Mouse (Mus musculus) liver, postnatal 0 days (tissue): ENCODE data around the gene Atg9a. TPM values are rescaled to one million over a fixed set of nuclear protein-coding genes. Genes with fewer than 3 reads are reported as not detected.

Source experiments
- ATAC-seq: fragments of 200-750 bp; cut with Nextera tagmentation; 2 replicates; pipeline ENCODE4 v1.8.0; 2017; ENCODE audit warnings: mild to moderate bottlenecking, moderate library complexity
- DNase-seq: peaks from one replicate; pipeline ENCODE4 v3.0.0-alpha.2; 2016
- H3K27ac ChIP-seq: fragments of 300-500 bp; sonication (generic); 2 replicates; pipeline ENCODE4 v1.5.1; 2014; ENCODE audit warnings: antibody characterized with exemption, moderate library complexity, mild to moderate bottlenecking, low read depth
- H3K27me3 ChIP-seq: fragments of 300-500 bp; sonication (generic); 2 replicates; pipeline ENCODE4 v1.6.1; 2014; ENCODE audit warnings: low read length, control low read depth, mixed read lengths; ENCODE audit not compliant: insufficient read depth
- H3K36me3 ChIP-seq: fragments of 300-500 bp; sonication (generic); replicated peaks from 2 replicates; pipeline ENCODE4 v1.6.1; 2014; ENCODE audit warnings: mild to moderate bottlenecking, control low read depth, low read length, moderate library complexity, mixed read lengths; ENCODE audit not compliant: insufficient read depth
- H3K4me1 ChIP-seq: fragments of 300-500 bp; sonication (generic); 2 replicates; pipeline ENCODE4 v1.6.1; 2014; ENCODE audit warnings: antibody characterized with exemption, mild to moderate bottlenecking, control low read depth; ENCODE audit not compliant: insufficient read depth
- H3K4me2 ChIP-seq: fragments of 300-500 bp; sonication (generic); 2 replicates; pipeline ENCODE4 v1.6.1; 2014; ENCODE audit warnings: low read depth, mild to moderate bottlenecking, low read length, moderate library complexity, mixed read lengths
- H3K4me3 ChIP-seq: fragments of 300-500 bp; sonication (generic); 2 replicates; pipeline ENCODE4 v1.5.1; 2014; ENCODE audit warnings: low read depth, low read length
- H3K9ac ChIP-seq: fragments of 300-500 bp; sonication (generic); replicated peaks from 2 replicates; pipeline ENCODE4 v1.6.1; 2014; ENCODE audit warnings: mild to moderate bottlenecking, moderate library complexity
- H3K9me3 ChIP-seq: fragments of 300-500 bp; sonication (generic); 2 replicates; pipeline ENCODE4 v1.6.1; 2016; ENCODE audit warnings: mild to moderate bottlenecking, control low read depth, low read length, mixed read lengths
- CTCF ChIP-seq: sonication (generic); IDR thresholded peaks from 2 replicates; pipeline ENCODE4 v1.5.1; 2016; ENCODE audit warnings: antibody characterized with exemption, low read depth
- EP300 ChIP-seq: IDR thresholded peaks from 2 replicates; pipeline ENCODE4 v1.6.1; 2016; ENCODE audit warnings: antibody characterized with exemption, low read depth, mild to moderate bottlenecking
- WGBS: fragments of 180-500 bp; shearing (Covaris S2); extraction: QIAGEN DNeasy Blood & Tissue Kit; methylation state at CpG from one replicate; pipeline ENCODE4 v1.1.7; 2014; ENCODE audit not compliant: insufficient replicate concordance; 5-methylcytosine and 5-hydroxymethylcytosine counted together
- polyA plus RNA-seq: library from polyadenylated mRNA; unstranded; fragments of >200 nt; fragmentation: Nextera tagmentation; extraction: Ambion mirVana; gene quantifications from 2 replicates; pipeline ENCODE4 v1.2.1, GENCODE M21; 2015

The Atg9a gene
- polyA plus RNA-seq, 1 experiment from 2014 or later: 17.8 TPM

GRCm38 (mm10) chr1:75225473-75225872 lies 33.5 kb upstream of the Atg9a start:
- peaks cover 21% of the 10 kb centered on the region for H3K4me1 ChIP-seq
- TF ChIP-seq CTCF (no peak), EP300 (no peak)
- DNase-seq (no peak), ATAC-seq (no peak)
- no peaks in the 10 kb centered on the region for H3K9me3 ChIP-seq
- H3K36me3 ChIP-seq: no peaks in the 10 kb centered on the region
- 0 out of 2 replicates have a peak, but pooled peaks cover 7% of the 10 kb centered on the region for H3K27me3 ChIP-seq
- H3K4me2 ChIP-seq: no peak overlapping the region
- WGBS: 37% methylated on average over 3 of the region's 3 CpGs
- H3K4me3 ChIP-seq: no peak overlapping the region
- H3K9ac ChIP-seq: no peak overlapping the region
- no peak overlapping the region for H3K27ac ChIP-seq

- 36% methylated on average over 6 of the region's 6 CpGs for whole genome bisulfite sequencing
These were observed 31.5 kb upstream of the Atg9a start for GRCm38 (mm10) chr1:75223532-75223931.

GRCm38 (mm10) chr1:75222926-75223325 lies 30.9 kb upstream of the Atg9a start:
- WGBS: 48% methylated on average over 6 of the region's 6 CpGs
- Histone ChIP-seq H3K4me2 (no peak overlapping the region), H3K9ac (no peak overlapping the region), H3K4me3 (no peak overlapping the region), H3K27ac (no peak overlapping the region), H3K27me3 (peaks cover 9% of the 10 kb centered on the region; the same call in 1 of the 2 replicates), H3K36me3 (no peaks in the 10 kb centered on the region), H3K4me1 (peaks cover 20% of the 10 kb centered on the region), H3K9me3 (no peaks in the 10 kb centered on the region)
- ATAC-seq: no peak
- TF ChIP-seq EP300 (no peak), CTCF (no peak)
- DNase-seq: no peak

More at GRCm38 (mm10) chr1:75223532-75223931, 31.5 kb upstream of the Atg9a start:
- DNase-seq (no peak), ATAC-seq (no peak)
- Histone ChIP-seq H3K4me3 (no peak overlapping the region), H3K27me3 (peaks cover 9% of the 10 kb centered on the region; the same call in 1 of the 2 replicates), H3K4me1 (peaks cover 19% of the 10 kb centered on the region), H3K27ac (no peak overlapping the region), H3K9me3 (no peaks in the 10 kb centered on the region), H3K4me2 (no peak overlapping the region), H3K9ac (no peak overlapping the region), H3K36me3 (no peaks in the 10 kb centered on the region)
- TF ChIP-seq EP300 (no peak), CTCF (no peak)

- peaks cover 4% of the 10 kb centered on the region for H3K36me3 ChIP-seq
- H3K27me3 ChIP-seq: peaks cover 9% of the 10 kb centered on the region; the same call in 1 of the 2 replicates
- H3K27ac ChIP-seq: no peak overlapping the region
- H3K4me1 ChIP-seq: peaks cover 34% of the 10 kb centered on the region
- H3K4me3 ChIP-seq: no peak overlapping the region
- TF ChIP-seq CTCF: no peak
- no peak for TF ChIP-seq EP300
- H3K9ac ChIP-seq: no peak overlapping the region
- H3K4me2 ChIP-seq: no peak overlapping the region
- WGBS: 62% methylated on average over 3 of the region's 3 CpGs
- ATAC-seq (no peak), DNase-seq (no peak)
- no peaks in the 10 kb centered on the region for H3K9me3 ChIP-seq
These were observed 29.5 kb upstream of the Atg9a start for GRCm38 (mm10) chr1:75221538-75221937.

GRCm38 (mm10) chr1:75219531-75219930 lies 27.5 kb upstream of the Atg9a start, which contains the start of gene Tuba4a:
Gene Tuba4a (minus strand): TSS chr1:75219865.
- H3K27me3 ChIP-seq: peaks cover 9% of the 10 kb centered on the region; the same call in 1 of the 2 replicates
- peak; percentile 20 for ATAC-seq
- peaks cover 24% of the 10 kb centered on the region for H3K36me3 ChIP-seq
- H3K9ac ChIP-seq: peak within 1 kb of the TSS; percentile 84
- peak within 1 kb of the TSS; percentile 95 for H3K4me3 ChIP-seq
- no peaks in the 10 kb centered on the region for H3K9me3 ChIP-seq
- peaks cover 47% of the 10 kb centered on the region for H3K4me1 ChIP-seq
- peak within 1 kb of the TSS; percentile 95 for H3K27ac ChIP-seq
- peak within 1 kb of the TSS; percentile 100 for H3K4me2 ChIP-seq
- no peak for TF ChIP-seq EP300
- peak; percentile 28 for TF ChIP-seq CTCF
- 3% methylated on average over 29 of the region's 34 CpGs for WGBS
- no peak for DNase-seq

- peaks cover 29% of the 10 kb centered on the region for H3K36me3 ChIP-seq
- peak; percentile 87 for ATAC-seq
- H3K27ac ChIP-seq: peak overlapping the region; percentile 95
- peak overlapping the region; percentile 100 for H3K4me2 ChIP-seq
- TF ChIP-seq CTCF: peak; percentile 60
- peak; percentile 46; the same call in 1 of the 2 replicates for TF ChIP-seq EP300
- peaks cover 51% of the 10 kb centered on the region for H3K4me1 ChIP-seq
- peak overlapping the region; percentile 84 for H3K9ac ChIP-seq
- DNase-seq: peak; percentile 96
- peaks cover 9% of the 10 kb centered on the region; the same call in 1 of the 2 replicates for H3K27me3 ChIP-seq
- WGBS: under 1% methylated on average over 22 of the region's 24 CpGs
- no peaks in the 10 kb centered on the region for H3K9me3 ChIP-seq
- H3K4me3 ChIP-seq: peak overlapping the region; percentile 95
These were observed 27.1 kb upstream of the Atg9a start for GRCm38 (mm10) chr1:75219078-75219477.
